Mouse (Mus musculus) spleen, postnatal 4 days (tissue): ENCODE measurements around the gene Rsu1.

Experiments
- DNase-seq, 2 experiments: peaks; one replicate each; pipeline ENCODE4 v3.0.0; 2022; ENCODE audit warnings: low spot score in 2 of 2

Rsu1 gene

DNA sequence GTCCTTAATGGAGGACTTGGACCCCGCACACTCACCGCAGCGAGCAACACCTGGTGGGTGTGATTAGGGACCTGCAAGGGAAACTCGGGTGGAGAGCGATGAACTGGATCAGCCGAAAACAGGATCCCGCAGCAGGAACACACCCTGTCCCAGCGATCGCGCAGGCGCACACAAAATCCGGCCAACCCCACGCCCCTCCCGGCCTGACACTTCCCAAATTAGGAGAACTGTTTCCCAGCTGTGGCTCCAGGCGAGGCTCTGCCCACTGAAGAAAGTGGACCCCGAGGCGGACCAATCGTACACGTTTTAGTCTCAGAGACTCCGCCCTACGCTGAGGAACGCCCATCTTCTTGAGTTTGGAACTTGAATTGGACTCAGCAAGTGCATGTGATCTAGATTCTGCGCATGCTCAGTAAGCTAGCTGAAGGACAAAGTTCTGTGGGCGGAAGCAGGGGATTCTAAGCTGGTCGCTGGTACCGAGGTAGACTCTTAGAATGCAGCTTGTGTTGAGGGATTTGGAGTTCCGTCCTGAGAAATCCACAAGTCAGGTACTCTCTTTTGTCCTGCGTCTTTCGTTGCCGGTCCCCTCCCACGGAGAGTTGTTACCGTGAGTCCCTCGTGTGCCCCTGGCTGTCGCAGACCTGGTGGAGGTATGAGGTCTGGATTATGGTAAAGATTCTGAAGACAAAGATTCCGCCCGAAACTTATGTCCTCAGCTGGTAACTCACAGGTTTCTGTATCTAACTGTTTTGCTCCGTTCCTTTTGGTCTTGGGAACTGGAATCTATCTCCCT is at the start of gene Rsu1:
TSS of gene Rsu1 (minus strand) at position 251 of the 793 bp plus-strand sequence.
- DNase-seq = peak; percentile 91

DNA sequence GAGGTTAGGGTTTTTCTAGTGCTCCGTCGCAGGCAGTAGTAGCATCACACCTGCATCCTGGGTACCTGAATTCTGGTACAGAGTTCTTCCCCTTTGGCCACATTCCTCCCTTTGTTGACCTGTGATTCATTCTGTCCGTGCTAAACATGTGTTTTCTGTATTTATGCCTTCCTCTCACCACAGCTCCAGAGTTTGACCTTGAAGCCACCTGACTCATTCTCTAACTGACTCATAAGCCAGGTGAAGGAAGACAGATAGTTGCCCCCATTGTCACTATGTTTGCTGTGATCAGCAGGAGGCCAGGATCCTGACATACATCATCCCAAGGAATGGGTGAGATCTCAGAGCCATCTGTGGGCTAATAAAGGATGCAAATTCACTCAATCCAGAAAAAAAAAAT is 32.2 kb upstream of the Rsu1 start:
- no peak for DNase-seq

DNA sequence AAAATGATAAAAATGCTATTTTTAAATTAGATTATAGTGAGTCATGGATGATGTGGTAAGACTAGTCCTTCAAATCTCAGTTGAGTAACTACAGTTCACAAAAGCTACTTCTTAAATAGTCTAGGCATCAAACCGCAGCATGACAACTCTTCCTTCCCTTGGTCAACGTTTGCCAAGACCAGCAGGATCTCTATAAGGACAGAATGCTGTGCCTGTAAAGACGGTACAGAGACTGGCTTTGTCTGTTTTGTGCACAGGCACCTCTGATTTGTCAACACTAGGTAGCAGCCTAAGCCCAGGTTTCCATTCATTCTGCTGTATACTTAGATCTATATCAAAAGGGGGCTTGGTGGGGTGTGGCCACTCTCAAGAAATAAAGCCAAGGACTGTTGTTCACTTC is 27.8 kb upstream of the Rsu1 start:
- no peak for DNase-seq

DNA sequence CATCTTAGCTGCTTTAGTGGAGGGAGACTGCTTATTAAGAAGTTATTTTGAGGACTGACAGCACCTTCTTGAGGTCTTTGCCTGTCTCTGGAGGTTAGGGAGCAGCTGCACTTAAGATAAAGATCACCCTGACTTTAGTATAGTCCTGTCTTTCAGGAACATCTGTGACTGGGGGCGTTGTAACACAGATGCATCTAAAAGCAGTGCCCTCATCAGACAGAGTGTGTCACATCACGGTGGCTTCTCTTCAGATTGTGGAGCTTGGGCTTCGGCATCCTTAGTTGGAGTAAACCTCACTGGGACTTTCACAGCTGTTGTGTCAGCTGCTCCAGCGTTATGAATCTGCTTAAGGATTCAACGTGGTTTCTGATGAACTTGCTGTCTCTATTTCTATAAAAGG is 26.5 kb upstream of the Rsu1 start:
- no peak for DNase-seq

DNA sequence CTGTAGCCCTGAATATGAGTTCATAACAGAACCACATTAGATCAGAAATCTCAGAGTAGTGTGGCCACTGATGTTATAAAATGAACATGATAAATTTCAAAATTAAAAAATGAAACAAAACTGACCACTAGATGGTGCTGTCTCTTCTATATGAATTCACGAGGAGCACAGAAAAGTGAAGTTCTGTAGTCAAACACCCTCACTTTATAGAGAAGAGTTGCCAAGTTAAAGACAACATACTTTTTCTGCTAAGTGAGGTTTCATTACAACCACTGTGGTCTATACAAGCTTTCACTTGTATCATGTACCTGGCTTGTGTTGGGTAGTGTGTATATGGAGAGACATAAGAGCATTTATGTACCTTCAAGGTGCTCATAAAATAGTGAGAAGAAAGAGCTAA is 19.4 kb upstream of the Rsu1 start:
- DNase-seq = no peak

DNA sequence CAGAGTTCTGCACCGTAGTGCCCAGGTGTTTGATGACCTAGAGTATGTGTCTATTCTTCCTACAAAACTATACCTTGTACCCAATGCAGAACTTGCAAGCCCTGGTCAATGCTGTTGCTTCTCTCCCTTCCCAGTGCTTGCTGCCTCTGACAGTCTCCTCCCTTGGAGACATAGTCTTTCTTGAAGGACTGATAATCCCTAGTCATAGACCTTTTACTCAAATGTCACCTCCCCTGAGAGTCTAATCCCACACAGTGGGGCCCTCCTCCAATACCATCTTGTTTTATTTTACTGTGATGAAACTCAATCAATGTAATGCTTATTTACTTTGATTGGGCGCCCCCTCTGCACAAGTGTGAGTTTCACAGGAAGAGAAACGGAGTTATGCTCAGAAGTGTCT is 18.9 kb upstream of the Rsu1 start:
- DNase-seq = no peak

DNA sequence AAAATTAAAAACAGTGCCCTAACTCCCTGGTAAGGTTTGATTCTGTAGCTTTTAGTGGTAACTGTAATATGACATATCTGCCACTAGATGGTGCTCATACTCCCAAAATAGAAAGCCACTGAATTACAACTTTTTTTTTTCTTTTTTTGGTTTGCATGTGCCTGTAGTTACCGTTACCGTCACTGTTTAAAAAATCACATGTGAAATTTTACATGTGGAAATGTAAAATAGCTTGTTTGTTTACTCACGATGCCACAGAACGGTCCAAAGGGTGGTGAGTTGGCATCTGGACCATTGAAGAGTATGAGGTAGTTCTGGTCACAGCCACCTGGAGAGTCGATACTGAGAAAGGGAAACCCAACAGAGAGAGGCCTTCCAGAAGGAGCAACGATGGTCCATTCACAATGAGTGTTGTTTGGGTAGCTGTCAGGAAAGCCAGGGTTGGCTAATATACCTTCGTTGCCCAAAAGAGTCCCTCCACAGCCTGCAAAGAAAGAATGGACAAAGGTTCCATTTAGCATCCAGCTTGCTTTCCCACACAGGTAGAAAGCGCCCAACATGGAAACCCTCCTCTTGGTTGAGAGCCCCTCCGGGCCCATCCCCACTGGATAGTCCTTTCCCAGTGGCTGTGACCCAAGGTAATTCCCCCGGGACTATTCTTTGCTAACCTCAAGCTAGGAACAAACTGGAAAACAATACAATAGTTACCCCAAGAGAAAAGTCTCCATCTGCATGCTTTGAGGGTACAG is 7.1 kb upstream of the Rsu1 start:
- peak in 1 of 2 experiments; percentile 46 for DNase-seq

DNA sequence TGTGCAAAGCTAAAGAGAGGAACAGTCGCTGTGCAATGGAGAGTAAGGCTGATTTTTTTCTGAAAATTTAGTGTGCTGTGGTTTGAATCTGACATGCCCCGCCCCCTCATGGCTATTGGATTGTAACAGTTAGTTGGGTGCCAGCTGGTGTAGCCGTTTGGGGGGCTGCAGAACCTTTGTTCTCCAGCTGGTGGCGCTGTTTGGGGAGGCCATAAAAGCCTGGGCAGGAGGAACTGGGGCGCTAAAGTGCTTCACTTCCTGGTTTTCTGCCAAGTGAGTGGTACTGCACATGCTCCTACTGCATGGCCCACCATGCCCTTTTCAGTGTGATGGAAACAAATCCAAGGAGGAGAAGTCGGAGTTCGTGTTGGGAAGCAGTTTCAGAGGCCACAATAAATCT is 4.7 kb upstream of the Rsu1 start:
- DNase-seq = peak; percentile 19 to 67

DNA sequence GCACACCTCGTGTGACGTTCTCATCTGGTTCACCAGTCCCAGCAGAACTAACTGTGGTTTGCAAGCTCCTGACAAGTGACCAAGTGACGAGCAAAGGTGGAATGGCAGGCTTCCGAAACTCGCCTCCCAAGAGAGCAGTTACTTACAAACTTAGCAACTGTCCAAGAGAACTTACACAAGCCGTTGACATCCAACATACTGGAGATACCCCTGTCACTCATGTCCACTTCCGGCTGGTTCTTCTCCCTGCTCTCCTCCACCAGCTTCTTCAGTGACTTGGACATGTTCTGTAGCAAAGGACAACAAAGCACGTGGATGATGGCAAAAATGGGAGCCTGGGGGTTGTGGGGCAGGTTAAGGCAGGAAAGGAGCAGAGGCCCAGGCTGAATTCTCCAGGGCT is 479 bp downstream of the Rsu1 start:
- no peak for DNase-seq

DNA sequence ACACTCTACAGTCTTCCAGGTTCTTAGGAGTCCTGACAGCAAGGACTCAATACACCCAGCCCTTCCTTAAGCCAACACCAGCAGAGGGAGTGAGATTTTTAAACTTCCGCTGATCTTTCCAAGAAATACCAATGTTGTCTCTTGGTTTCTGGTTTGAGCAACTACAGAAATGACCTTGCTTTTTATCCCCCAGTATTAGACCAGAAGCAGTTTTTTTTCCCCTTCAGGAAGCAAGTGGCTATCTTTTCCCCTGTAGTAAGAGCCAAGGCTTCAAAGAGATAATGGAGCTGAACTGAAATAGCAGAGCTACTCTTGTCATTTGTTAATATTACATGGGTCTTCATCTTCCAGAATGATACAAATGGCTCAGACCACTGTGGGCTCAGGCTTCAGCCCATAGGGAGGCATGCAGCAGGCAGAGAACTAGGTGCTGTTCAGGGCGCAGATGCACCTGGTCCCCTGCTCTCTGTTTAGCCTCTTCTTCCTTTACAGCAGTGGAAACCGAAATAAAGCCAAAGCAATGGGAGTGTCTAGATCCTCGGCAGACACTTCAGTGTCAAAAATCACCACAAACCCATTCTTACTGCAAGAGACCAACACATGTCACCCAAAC is 2.4 kb downstream of the Rsu1 start:
- no peak for DNase-seq

DNA sequence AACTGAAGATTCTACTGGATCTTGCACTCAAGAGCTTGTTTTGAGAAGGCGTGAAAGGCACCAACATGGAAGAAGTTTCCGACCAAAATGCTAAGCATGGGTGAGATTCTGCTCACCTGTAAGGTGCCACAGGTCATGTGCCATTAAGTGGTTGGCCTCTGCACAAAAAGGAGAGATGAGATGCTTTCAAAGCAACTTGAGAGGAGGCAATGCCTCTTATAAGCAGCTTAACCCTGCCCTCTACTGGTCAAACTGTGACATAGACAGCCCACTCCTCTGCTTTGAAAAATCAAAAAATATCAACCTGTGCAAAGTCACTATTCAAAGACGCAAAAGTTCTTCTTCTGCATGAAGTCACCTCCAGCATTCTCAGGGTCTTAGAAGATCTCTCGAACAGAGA is 6.3 kb downstream of the Rsu1 start:
- DNase-seq = no peak

DNA sequence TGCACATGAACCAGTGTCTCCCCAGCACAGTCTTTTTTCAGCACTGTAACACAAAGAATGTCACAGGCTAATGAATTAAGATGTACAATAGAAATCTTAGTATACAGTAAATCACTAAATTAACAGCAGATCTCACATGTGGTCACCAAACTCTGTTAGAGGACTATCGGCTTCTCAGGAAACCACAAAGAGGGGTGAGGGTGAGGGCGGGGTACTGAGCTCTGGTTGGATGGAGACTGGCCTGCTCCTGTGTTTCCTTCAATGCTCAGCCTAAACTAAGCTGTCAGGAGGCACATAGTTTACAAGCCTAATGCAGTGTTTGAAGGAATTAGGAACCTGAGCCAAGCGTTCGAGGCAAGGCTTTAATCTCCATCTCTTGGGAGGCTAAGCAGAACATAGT is 8.1 kb downstream of the Rsu1 start:
- DNase-seq = no peak

DNA sequence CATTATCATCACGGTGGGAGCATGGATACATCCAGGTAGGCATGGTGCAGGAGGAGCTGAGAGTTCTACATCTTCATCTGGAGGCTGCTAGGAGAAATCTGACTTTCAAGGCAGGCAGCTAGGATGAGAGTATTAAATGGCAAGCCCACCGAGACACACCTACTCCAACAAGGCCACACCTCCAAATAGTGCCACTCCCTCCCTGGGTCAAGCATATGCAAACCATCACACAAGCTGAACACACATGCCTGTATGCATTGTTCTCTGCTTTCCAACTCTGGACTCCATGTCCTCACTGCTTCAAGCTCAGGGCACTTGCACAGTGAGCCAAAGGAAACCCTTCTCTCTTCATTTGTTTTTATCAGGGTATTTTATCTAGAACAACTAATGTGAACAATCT is 12.6 kb downstream of the Rsu1 start:
- DNase-seq = no peak

DNA sequence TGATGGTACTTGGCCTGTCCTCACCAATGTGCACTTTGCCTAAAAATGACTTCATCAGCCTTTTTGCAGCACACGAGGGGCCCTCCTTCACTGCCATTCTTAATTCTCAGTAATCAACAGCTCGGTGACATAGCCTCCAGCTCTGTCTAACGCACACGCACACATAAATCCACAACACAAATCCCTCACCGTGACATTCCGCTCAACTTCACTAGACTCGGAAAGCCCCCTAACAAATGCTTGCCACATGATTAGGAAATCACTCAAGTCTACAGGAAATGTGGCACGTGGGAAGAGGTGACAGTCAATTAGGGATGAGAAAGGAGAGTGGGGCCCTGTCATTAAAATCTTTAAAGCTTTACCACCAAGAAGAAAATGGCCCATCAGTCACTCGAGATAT is 30.5 kb downstream of the Rsu1 start:
- DNase-seq = no peak

DNA sequence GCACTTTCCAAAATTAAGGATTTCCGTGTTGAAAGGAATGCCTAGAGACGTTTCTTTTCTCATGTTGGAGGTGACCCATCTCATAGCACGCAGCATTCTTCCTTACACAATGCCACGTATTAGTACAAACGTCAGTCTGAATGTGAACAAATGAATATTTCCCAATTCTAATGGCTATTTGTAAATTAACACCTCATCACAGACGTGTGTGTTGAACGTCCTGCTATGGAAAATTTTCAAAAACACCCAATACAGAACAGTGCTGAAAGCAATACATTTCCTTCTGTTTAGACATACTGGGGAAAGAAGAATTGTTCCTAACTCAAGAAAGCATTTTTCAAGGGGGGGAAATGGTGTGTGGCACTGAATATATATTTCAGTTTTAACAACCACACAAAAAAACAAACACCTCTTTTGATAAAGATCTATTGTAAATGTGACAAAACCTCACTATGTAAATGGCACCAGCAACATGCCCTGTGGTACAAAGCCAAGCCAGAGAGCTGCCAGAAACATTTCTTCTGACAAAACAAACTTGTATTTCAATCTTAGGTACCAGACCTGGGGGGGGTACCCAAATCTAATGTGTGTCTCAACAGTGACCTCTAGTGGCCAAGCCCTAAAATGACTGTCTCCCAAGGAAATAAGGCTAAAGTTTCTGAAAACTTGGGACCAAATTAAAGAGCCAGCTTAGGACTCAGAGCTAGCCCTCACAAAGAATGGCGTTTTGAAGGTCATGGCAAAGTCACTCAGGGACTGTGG is 33.9 kb downstream of the Rsu1 start:
- peak; percentile 31 to 66 for DNase-seq

DNA sequence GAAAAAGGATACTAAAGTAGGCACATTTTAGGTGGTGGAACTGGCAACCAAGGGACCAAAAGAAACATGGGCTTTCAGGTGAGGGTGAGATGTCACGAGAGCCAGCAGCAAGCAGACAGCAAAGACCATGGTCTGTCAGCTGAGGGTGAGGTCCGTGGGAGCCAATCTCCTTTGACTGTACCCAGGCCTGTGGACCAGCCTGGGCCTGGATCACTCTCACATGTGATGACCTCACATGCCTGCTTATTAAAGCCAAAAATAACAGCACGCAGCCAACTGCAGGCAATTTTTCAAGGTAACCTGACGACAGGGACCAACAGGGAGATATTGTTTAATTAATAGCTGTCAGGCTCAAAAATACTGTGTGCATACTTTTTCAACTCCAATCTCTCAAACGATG is 35.5 kb downstream of the Rsu1 start:
- DNase-seq = no peak

DNA sequence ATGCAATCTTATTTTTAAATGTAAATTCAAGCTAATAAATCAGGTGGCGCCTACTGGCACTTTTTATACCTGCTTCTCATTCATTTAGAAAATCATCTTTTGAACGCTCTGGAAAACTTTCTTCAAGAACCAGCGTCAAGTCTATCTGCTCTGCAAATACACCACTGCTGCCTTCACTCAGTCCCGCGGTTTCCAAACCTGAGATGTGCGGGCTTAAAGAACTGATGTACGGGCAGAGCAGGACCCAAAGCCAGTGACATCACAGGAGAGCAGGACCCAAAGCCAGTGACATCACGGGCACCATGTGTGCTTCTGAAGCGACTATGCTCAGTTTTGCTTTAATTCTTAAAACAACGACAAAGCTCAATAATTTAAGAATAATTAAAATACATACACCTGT is 36.4 kb downstream of the Rsu1 start:
- no peak for DNase-seq

DNA sequence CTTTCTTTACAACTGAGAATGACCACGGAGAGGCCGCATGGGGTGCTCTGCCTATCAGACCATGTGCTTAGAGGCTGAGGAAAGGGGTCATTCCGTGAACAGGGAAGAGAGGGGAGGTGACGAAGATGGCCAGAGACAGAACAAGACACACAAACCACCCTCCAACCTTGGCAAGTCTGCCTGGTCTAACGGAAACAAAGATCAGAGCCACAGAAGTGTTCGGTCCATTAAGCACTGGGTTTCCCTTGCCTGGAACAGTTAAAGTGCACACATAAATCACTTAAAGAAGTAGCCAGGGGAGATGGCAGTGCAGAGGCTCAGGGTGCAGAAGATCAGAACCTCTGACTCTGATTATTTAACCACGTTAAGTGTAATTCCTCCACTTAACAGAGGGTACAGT is 37.3 kb downstream of the Rsu1 start:
- DNase-seq = no peak

DNA sequence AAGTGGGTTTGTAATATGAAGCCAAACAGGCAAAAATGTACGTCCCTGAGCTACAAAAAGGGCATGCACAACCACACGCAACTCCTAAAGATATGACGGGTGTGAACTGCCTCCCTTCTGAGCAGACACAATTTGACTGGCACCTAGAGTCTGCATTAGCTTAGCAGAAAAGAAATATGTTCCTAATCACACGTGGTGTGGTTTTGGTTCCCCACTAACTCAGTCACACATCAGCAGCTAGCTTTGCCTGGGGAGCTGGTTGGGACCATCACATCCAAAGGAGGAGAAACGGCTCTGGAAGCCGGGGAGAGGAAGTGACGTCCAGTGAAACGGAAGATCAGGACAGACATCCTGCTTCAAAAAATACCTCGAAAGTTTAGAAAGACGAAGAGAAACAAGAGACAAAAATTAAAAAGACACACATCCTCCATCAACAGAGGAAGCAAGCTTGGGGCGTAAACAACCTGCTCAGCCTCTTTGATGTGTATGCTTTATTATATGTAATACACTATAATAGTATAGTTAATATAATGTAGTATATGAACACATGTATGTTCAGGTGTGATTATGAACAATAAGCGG is 37.9 kb downstream of the Rsu1 start:
- no peak for DNase-seq

DNA sequence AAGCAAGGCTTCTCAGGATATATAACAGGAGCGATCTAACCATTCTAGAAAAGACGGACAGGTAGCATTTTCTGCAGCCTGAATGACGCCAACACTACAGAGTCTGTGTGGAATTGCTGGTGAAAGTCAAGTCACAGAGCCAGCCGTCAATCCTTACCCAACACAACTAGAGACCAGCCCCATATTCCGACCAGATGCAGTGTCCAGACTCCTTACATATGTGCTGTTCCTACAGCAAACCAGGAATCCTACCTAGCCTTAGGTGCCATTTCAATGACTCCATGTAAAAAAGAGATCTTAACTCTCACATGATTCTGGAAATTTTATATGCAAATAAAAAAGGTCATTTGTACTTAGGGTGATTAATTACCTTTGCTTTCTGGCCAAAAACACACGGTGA is 38.9 kb downstream of the Rsu1 start:
- DNase-seq = no peak

DNA sequence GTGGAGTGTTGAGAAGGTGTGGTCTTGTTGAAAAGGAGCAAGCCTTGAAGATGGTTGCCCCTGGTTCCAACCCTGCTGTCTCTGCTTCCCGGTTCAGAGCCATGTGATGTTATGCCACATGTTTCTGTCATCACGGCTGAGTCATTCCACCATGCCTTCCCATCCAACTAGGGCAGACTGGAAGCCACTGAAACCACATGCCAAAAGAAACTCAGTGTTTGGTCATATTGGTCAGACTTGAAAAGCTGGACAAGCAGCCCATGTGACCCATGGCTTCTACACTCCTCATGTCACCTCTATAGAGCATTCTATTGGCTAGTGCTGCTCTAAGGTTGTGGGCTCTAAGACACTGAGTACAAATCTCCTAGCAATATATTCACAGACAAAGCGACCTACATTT is 41.5 kb downstream of the Rsu1 start:
- no peak for DNase-seq

DNA sequence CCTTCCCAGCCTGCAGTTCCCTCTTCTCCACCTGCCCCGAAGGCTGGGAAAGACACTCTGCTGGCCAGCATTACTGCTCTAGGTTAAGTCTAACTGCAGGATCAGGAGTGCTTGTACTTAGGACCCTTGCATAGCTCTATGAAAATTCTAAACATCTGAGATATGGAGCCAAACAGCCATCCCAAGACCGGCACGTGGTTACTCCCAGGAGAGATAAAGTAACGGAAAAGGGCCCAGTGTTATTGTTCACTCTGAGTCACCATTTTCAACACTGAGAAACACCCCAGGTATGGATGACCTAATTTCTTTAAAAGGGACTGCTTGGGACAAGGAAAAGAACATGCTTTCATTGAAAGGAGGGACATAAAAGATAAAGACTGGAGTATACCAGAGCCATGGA is 45.2 kb downstream of the Rsu1 start:
- no peak for DNase-seq
